Mouse (Mus musculus): ENCODE data around the gene Uvrag.

Gene Uvrag

GRCm38 (mm10) chr7:99140984-99141918, at the start of gene Uvrag:
Gene Uvrag (minus strand): TSS chr7:99141141.
- DNase-seq (ENCODE audit: low spot score) = peak; percentile 99

- DNase-seq (ENCODE audit: low spot score) = no peak
Measured at GRCm38 (mm10) chr7:99189885-99190284, 48.9 kb upstream of the Uvrag start.

- DNase-seq (ENCODE audit: low spot score) = no peak
Measured at GRCm38 (mm10) chr7:99188630-99189029, 47.7 kb upstream of the Uvrag start.

GRCm38 (mm10) chr7:99187451-99187850, 46.5 kb upstream of the Uvrag start:
- DNase-seq (ENCODE audit: low spot score) = no peak

- no peak for DNase-seq (ENCODE audit: low spot score)
Measured at GRCm38 (mm10) chr7:99185405-99185804, 44.5 kb upstream of the Uvrag start.

- peak; percentile 50 for DNase-seq (ENCODE audit: low spot score)
Measured at GRCm38 (mm10) chr7:99183751-99184150, 42.8 kb upstream of the Uvrag start.

GRCm38 (mm10) chr7:99182432-99183172, 41.7 kb upstream of the Uvrag start, which contains the start of gene Dgat2:
Gene Dgat2 (minus strand): TSS chr7:99182719.
- peak; percentile 89 for DNase-seq (ENCODE audit: low spot score)

GRCm38 (mm10) chr7:99181619-99182431, 40.9 kb upstream of the Uvrag start:
- no peak for DNase-seq (ENCODE audit: low spot score)

GRCm38 (mm10) chr7:99180162-99180561, 39.2 kb upstream of the Uvrag start:
- DNase-seq (ENCODE audit: low spot score) = no peak

- no peak for DNase-seq (ENCODE audit: low spot score)
Measured at GRCm38 (mm10) chr7:99179271-99179670, 38.3 kb upstream of the Uvrag start.

- no peak for DNase-seq (ENCODE audit: low spot score)
Measured at GRCm38 (mm10) chr7:99177386-99177785, 36.4 kb upstream of the Uvrag start.

GRCm38 (mm10) chr7:99175666-99176065, 34.7 kb upstream of the Uvrag start:
- no peak for DNase-seq (ENCODE audit: low spot score)

- no peak for DNase-seq (ENCODE audit: low spot score)
Measured at GRCm38 (mm10) chr7:99175118-99175517, 34.2 kb upstream of the Uvrag start.

- DNase-seq (ENCODE audit: low spot score) = no peak
Measured at GRCm38 (mm10) chr7:99174006-99174405, 33.1 kb upstream of the Uvrag start.

- DNase-seq (ENCODE audit: low spot score) = peak; percentile 65
Measured at GRCm38 (mm10) chr7:99172898-99173297, 32.0 kb upstream of the Uvrag start.

GRCm38 (mm10) chr7:99171730-99172463, 31.0 kb upstream of the Uvrag start:
- DNase-seq (ENCODE audit: low spot score) = no peak

GRCm38 (mm10) chr7:99170519-99170918, 29.6 kb upstream of the Uvrag start:
- no peak for DNase-seq (ENCODE audit: low spot score)

GRCm38 (mm10) chr7:99169717-99170403, 28.9 kb upstream of the Uvrag start:
- DNase-seq (ENCODE audit: low spot score) = no peak

- DNase-seq (ENCODE audit: low spot score) = no peak
Measured at GRCm38 (mm10) chr7:99168756-99169155, 27.8 kb upstream of the Uvrag start.

GRCm38 (mm10) chr7:99167939-99168338, 27.0 kb upstream of the Uvrag start:
- DNase-seq (ENCODE audit: low spot score) = no peak

GRCm38 (mm10) chr7:99166159-99166558, 25.2 kb upstream of the Uvrag start:
- no peak for DNase-seq (ENCODE audit: low spot score)
